Mouse (Mus musculus): ENCODE results near the gene Skint9. TPM values are rescaled to one million over a fixed set of nuclear protein-coding genes. Genes with fewer than 3 reads are reported as not detected.
"Not testable (repeated sequence)": the region's sequence is repeated elsewhere in the genome, so short reads cannot be mapped to it uniquely, and the experiment has no call there.

Skint9 gene
- not detected in 2 replicates for polyA plus RNA-seq (2016; fragmentation: Nextera tagmentation; extraction: Ambion mirVana)

- peaks cover 23% of the 10 kb centered on the region; the same call in 1 of the 2 replicates for H3K9me3 ChIP-seq
- H3K4me1 ChIP-seq: no peaks in the 10 kb centered on the region
- H3K27ac ChIP-seq (replicated peaks): no peak within 1 kb of the TSS
- H3K36me3 ChIP-seq (replicated peaks): no peaks in the 10 kb centered on the region
- DNase-seq (ENCODE audit: low spot score): no peak
- no peaks in the 10 kb centered on the region for H3K27me3 ChIP-seq (replicated peaks; ENCODE audit: low read depth, poor library complexity, severe bottlenecking)
- no peak within 1 kb of the TSS for H3K4me3 ChIP-seq
Observed at GRCm38 (mm10) chr4:112433885-112434284, at the start of gene Skint9. Gene Skint9, minus strand, starts transcription at chr4:112433985.

- Histone ChIP-seq H3K4me1 (no peaks in the 10 kb centered on the region), H3K27ac (replicated peaks) (no peak overlapping the region), H3K27me3 (replicated peaks; ENCODE audit: low read depth, poor library complexity, severe bottlenecking) (no peaks in the 10 kb centered on the region), H3K4me3 (no peak overlapping the region), H3K9me3 (peaks cover 16% of the 10 kb centered on the region; the same call in 1 of the 2 replicates), H3K36me3 (replicated peaks) (no peaks in the 10 kb centered on the region)
- WGBS: 65% methylated on average over 1 of the region's 1 CpGs
- DNase-seq (ENCODE audit: low spot score): no peak
Observed at GRCm38 (mm10) chr4:112432685-112433084, 1.1 kb downstream of the Skint9 start.

GRCm38 (mm10) chr4:112432223-112432622 is 1.6 kb downstream of the Skint9 start:
- Histone ChIP-seq H3K9me3 (peaks cover 12% of the 10 kb centered on the region; the same call in 1 of the 2 replicates), H3K27me3 (replicated peaks; ENCODE audit: low read depth, poor library complexity, severe bottlenecking) (no peaks in the 10 kb centered on the region), H3K4me3 (no peak overlapping the region), H3K4me1 (no peaks in the 10 kb centered on the region), H3K36me3 (replicated peaks) (no peaks in the 10 kb centered on the region), H3K27ac (replicated peaks) (no peak overlapping the region)
- DNase-seq (ENCODE audit: low spot score): no peak

GRCm38 (mm10) chr4:112349111-112349510 is 84.7 kb downstream of the Skint9 start:
- H3K27ac ChIP-seq (replicated peaks); H3K36me3 ChIP-seq (replicated peaks); H3K4me3 ChIP-seq; H3K27me3 ChIP-seq (replicated peaks; ENCODE audit: low read depth, poor library complexity, severe bottlenecking); DNase-seq (ENCODE audit: low spot score); H3K4me1 ChIP-seq: not testable (repeated sequence)
- peaks cover 11% of the 10 kb centered on the region; the same call in 1 of the 2 replicates for H3K9me3 ChIP-seq
- 89% methylated on average over 17 of the region's 17 CpGs for whole genome bisulfite sequencing

Other genes with a start within 250 kb of the Skint9 start
- gene Skint3, start 201.7 kb downstream of the Skint9 start, polyA plus RNA-seq (2016; fragmentation: Nextera tagmentation; extraction: Ambion mirVana): not detected in 2 replicates
- gene Skint2, start 123.2 kb upstream of the Skint9 start, polyA plus RNA-seq (2016; fragmentation: Nextera tagmentation; extraction: Ambion mirVana): not detected in 2 replicates